In genomic region chr8:105469041-105469695, GRCm38 (mm10) we compare ENCODE assay signal across 9 mouse cellular contexts. TPM values are rescaled to one million over a fixed set of nuclear protein-coding genes. Genes with fewer than 3 reads are reported as not detected.
A peak's percentile ranks its signal among the peaks of the same experiment; 100 is the strongest.
DNase-seq lines count a peak whose midpoint lies in the region; ATAC-seq and TF ChIP-seq lines count a peak whose summit lies in the region.
"Had no signal": no experiment of that assay in that cellular context is flagged by ENCODE, and none has a peak within 500 bp of the region (broad histone marks: within the 10 kb centered on the region; RNA-seq: fewer than 3 reads in every experiment).

No protein-coding gene starts in this region.

- 41% methylated on average over 6 of the region's 6 CpGs for WGBS in heart, embryonic 11.5 days (ENCODE audit: insufficient replicate concordance)
- 42% methylated on average over 6 of the region's 6 CpGs for WGBS in liver, embryonic 14.5 days (ENCODE audit: insufficient replicate concordance)

- no peaks in the 10 kb centered on the region for H3K9me3 ChIP-seq in heart, embryonic 11.5 days (replicated peaks; ENCODE audit: control insufficient read depth, low read length)
- no peaks in the 10 kb centered on the region for H3K9me3 ChIP-seq in liver, embryonic 14.5 days (ENCODE audit: control insufficient read depth, low read length)
- H3K9me3 ChIP-seq: limb, embryonic 12.5 days had no signal

- H3K27me3 ChIP-seq in heart, embryonic 11.5 days (ENCODE audit: control insufficient read depth, insufficient read depth, low read length): peaks cover 18% of the 10 kb centered on the region
- H3K27me3 ChIP-seq in liver, embryonic 14.5 days (ENCODE audit: control insufficient read depth, insufficient read depth, low read length): peaks cover 38% of the 10 kb centered on the region

- TF ChIP-seq EP300 in liver, embryonic 14.5 days (IDR thresholded peaks at IDR 0.05; ENCODE audit: low read depth): no peak

- no peak overlapping the region for H3K4me3 ChIP-seq in heart, embryonic 11.5 days (ENCODE audit: low read depth, low read length)
- H3K4me3 ChIP-seq in liver, embryonic 14.5 days (ENCODE audit: insufficient read depth in 1 of 2, low read depth in 2 of 2, low read length in 2 of 2): no peak overlapping the region
- H3K4me3 ChIP-seq: limb, embryonic 12.5 days had no signal

- H3K27ac ChIP-seq in heart, embryonic 11.5 days (ENCODE audit: low read depth, low read length): no peak overlapping the region
- no peak overlapping the region for H3K27ac ChIP-seq in liver, embryonic 14.5 days
- H3K27ac ChIP-seq: limb, embryonic 12.5 days had no signal

- H3K9ac ChIP-seq in heart, embryonic 11.5 days (ENCODE audit: low read depth, low read length): 0 out of 2 replicates have a peak overlapping the region, but pooled peaks have one; percentile 22
- H3K9ac ChIP-seq in liver, embryonic 14.5 days (replicated peaks): no peak overlapping the region
- H3K9ac ChIP-seq: limb, embryonic 12.5 days had no signal

- no peak for TF ChIP-seq CTCF in liver, embryonic 14.5 days (IDR thresholded peaks at IDR 0.05; ENCODE audit: low read depth)

- ATAC-seq in heart, embryonic 11.5 days (replicated peaks; ENCODE audit: insufficient number of reproducible peaks, low FRiP score, low TSS enrichment): no peak
- peak; percentile 61 for ATAC-seq in liver, embryonic 14.5 days (ENCODE audit: insufficient read depth)
- peak; percentile 61 for ATAC-seq in monocyte, adult 5-6 weeks (replicated peaks; ENCODE audit: insufficient number of reproducible peaks, low FRiP score, low TSS enrichment, poor library complexity, severe bottlenecking)
- no peak for ATAC-seq in CD4-positive, CD25-positive, alpha-beta regulatory T cell, adult 4 months
- no peak for ATAC-seq in inflammation-experienced regulatory T-cells, adult 6 months

- H3K36me3 ChIP-seq in heart, embryonic 11.5 days (ENCODE audit: control insufficient read depth, insufficient read depth, low read length): no peaks in the 10 kb centered on the region
- no peaks in the 10 kb centered on the region for H3K36me3 ChIP-seq in liver, embryonic 14.5 days (replicated peaks; ENCODE audit: control insufficient read depth, insufficient read depth, low read depth)

- peak; percentile 6 for DNase-seq in kidney, adult 9 months
- no peak for DNase-seq in kidney, adult 8-10 months
- DNase-seq in cerebellum, postnatal 36 days: peak; percentile 64 to 68
- DNase-seq in liver, embryonic 14.5 days (ENCODE audit: low read depth in 3 of 3, low spot score in 3 of 3): peak in 2 of 3 experiments; percentile 36 to 38

- H3K4me1 ChIP-seq in heart, embryonic 11.5 days (ENCODE audit: control insufficient read depth, insufficient read depth, low read length): peaks cover 30% of the 10 kb centered on the region
- peaks cover 16 to 21% of the 10 kb centered on the region in 2 experiments for H3K4me1 ChIP-seq in liver, embryonic 14.5 days (replicated peaks; ENCODE audit: control insufficient read depth in 2 of 2, insufficient read depth in 2 of 2, low read length in 1 of 2)

- H3K4me2 ChIP-seq in heart, embryonic 11.5 days: no peak overlapping the region; the same call in 1 of the 2 replicates
- H3K4me2 ChIP-seq in liver, embryonic 14.5 days (ENCODE audit: low read depth): no peak overlapping the region

RNA-seq across cellular contexts. Expression of gene Tppp3, which starts 2.2 kb away (rescaled TPM):
- 21.0 and 21.1 TPM in 2 replicates for polyA plus RNA-seq in heart, embryonic 11.5 days (2014; fragmentation: Nextera tagmentation; extraction: Ambion mirVana)
- 0.49 and 0.60 TPM in 2 replicates for polyA plus RNA-seq in liver, embryonic 14.5 days (2012; rRNA removed)
- 0.49 and 0.63 TPM in 2 replicates for polyA plus RNA-seq in liver, embryonic 14.5 days (2014; fragmentation: Nextera tagmentation; extraction: Ambion mirVana)
- 164 to 258 TPM (median 248 TPM) in 3 replicates for total RNA-seq in monocyte, adult 5-6 weeks (2017)
- 1 to 10 TPM; 1.2 to 1.4 TPM for polyA plus RNA-seq in CD4-positive, CD25-positive, alpha-beta regulatory T cell, adult 4 months (2017; shearing (Covaris generic))
- 1 to 10 TPM in 1 of 3 experiments, under 1 TPM in 1, not detected in 1; 0.48 to 2.2 TPM for polyA plus RNA-seq in inflammation-experienced regulatory T-cells, adult 6 months (2017; shearing (Covaris generic))

RNA-seq across cellular contexts. Expression of gene Zdhhc1, which starts 27.5 kb away (rescaled TPM):
- 15.0 and 17.1 TPM in 2 replicates for polyA plus RNA-seq in heart, embryonic 11.5 days (2014; fragmentation: Nextera tagmentation; extraction: Ambion mirVana)
- 2.2 and 2.4 TPM in 2 replicates for polyA plus RNA-seq in liver, embryonic 14.5 days (2012; rRNA removed)
- polyA plus RNA-seq in liver, embryonic 14.5 days (2014; fragmentation: Nextera tagmentation; extraction: Ambion mirVana): 0.90 and 1.2 TPM in 2 replicates
- total RNA-seq in monocyte, adult 5-6 weeks (2017): 0.43 to 0.49 TPM (median 0.48 TPM) in 3 replicates
- polyA plus RNA-seq in CD4-positive, CD25-positive, alpha-beta regulatory T cell, adult 4 months (2017; shearing (Covaris generic)): 1 to 10 TPM in 1 of 2 experiments, under 1 TPM in 1; 0.97 to 1.5 TPM
- polyA plus RNA-seq in inflammation-experienced regulatory T-cells, adult 6 months (2017; shearing (Covaris generic)): 1 to 10 TPM; 1.1 to 2.2 (median 1.8) TPM

RNA-seq across cellular contexts. Expression of gene Hsd11b2, which starts 49.4 kb away (rescaled TPM):
- polyA plus RNA-seq in heart, embryonic 11.5 days (2014; fragmentation: Nextera tagmentation; extraction: Ambion mirVana): 6.4 and 8.2 TPM in 2 replicates
- polyA plus RNA-seq in liver, embryonic 14.5 days (2012; rRNA removed): 1.1 TPM in 2 replicates
- polyA plus RNA-seq in liver, embryonic 14.5 days (2014; fragmentation: Nextera tagmentation; extraction: Ambion mirVana): 0.42 and 0.99 TPM in 2 replicates
- total RNA-seq in monocyte, adult 5-6 weeks (2017): not detected in 3 replicates
- not detected for polyA plus RNA-seq in CD4-positive, CD25-positive, alpha-beta regulatory T cell, adult 4 months (2017; shearing (Covaris generic))
- polyA plus RNA-seq in inflammation-experienced regulatory T-cells, adult 6 months (2017; shearing (Covaris generic)): not detected

RNA-seq across cellular contexts. Expression of gene Lrrc36, which starts 55.8 kb away (rescaled TPM):
- polyA plus RNA-seq in heart, embryonic 11.5 days (2014; fragmentation: Nextera tagmentation; extraction: Ambion mirVana): not detected in 2 replicates
- polyA plus RNA-seq in liver, embryonic 14.5 days (2012; rRNA removed): 0.04 and 0.09 TPM in 2 replicates
- 0.08 and 0.10 TPM in 2 replicates for polyA plus RNA-seq in liver, embryonic 14.5 days (2014; fragmentation: Nextera tagmentation; extraction: Ambion mirVana)
- not detected in 3 replicates for total RNA-seq in monocyte, adult 5-6 weeks (2017)
- polyA plus RNA-seq in CD4-positive, CD25-positive, alpha-beta regulatory T cell, adult 4 months (2017; shearing (Covaris generic)): not detected
- polyA plus RNA-seq in inflammation-experienced regulatory T-cells, adult 6 months (2017; shearing (Covaris generic)): not detected

RNA-seq across cellular contexts. Expression of gene Kctd19, which starts 55.9 kb away (rescaled TPM):
- polyA plus RNA-seq in heart, embryonic 11.5 days (2014; fragmentation: Nextera tagmentation; extraction: Ambion mirVana): not detected in 2 replicates
- polyA plus RNA-seq in liver, embryonic 14.5 days (2012; rRNA removed): not detected in 2 replicates
- not detected in 2 replicates for polyA plus RNA-seq in liver, embryonic 14.5 days (2014; fragmentation: Nextera tagmentation; extraction: Ambion mirVana)
- total RNA-seq in monocyte, adult 5-6 weeks (2017): 0.32 TPM in 1 of 3 replicates, not detected in the others
- not detected for polyA plus RNA-seq in CD4-positive, CD25-positive, alpha-beta regulatory T cell, adult 4 months (2017; shearing (Covaris generic))
- polyA plus RNA-seq in inflammation-experienced regulatory T-cells, adult 6 months (2017; shearing (Covaris generic)): not detected
- polyA plus RNA-seq: limb, embryonic 12.5 days had no signal

Comparison
In these comparisons a context has a peak if more than half of its experiments do, and no peak if none do; other contexts are left out.
1. DNase-seq: peak in kidney, adult 9 months (single experiment), cerebellum, postnatal 36 days (2 of 2) and liver, embryonic 14.5 days (2 of 3); none in kidney, adult 8-10 months (0 of 2).
2. ATAC-seq: peak in liver, embryonic 14.5 days (single experiment) and monocyte, adult 5-6 weeks (single experiment); none in heart, embryonic 11.5 days (single experiment), CD4-positive, CD25-positive, alpha-beta regulatory T cell, adult 4 months (single experiment) and inflammation-experienced regulatory T-cells, adult 6 months (single experiment).